Mouse (Mus musculus) ovary, postnatal 14 days (tissue): ENCODE data around the gene Ttc9b.
"Not testable (repeated sequence)": the region's sequence is repeated elsewhere in the genome, so short reads cannot be mapped to it uniquely, and the experiment has no call there.

Experiments used
- DNase-seq: peaks from one replicate; pipeline ENCODE4 v3.0.0; 2022; ENCODE audit warnings: low spot score

Ttc9b gene

GRCm38 (mm10) chr7:27653681-27654437 lies at the start of gene Ttc9b:
Ttc9b (plus strand) TSS chr7:27653915.
- DNase-seq: peak; percentile 42

- DNase-seq: no peak
Measured at GRCm38 (mm10) chr7:27604661-27605348, 48.9 kb upstream of the Ttc9b start.

- DNase-seq: peak; percentile 42
Measured at GRCm38 (mm10) chr7:27605499-27606285, 48.0 kb upstream of the Ttc9b start.

DNA sequence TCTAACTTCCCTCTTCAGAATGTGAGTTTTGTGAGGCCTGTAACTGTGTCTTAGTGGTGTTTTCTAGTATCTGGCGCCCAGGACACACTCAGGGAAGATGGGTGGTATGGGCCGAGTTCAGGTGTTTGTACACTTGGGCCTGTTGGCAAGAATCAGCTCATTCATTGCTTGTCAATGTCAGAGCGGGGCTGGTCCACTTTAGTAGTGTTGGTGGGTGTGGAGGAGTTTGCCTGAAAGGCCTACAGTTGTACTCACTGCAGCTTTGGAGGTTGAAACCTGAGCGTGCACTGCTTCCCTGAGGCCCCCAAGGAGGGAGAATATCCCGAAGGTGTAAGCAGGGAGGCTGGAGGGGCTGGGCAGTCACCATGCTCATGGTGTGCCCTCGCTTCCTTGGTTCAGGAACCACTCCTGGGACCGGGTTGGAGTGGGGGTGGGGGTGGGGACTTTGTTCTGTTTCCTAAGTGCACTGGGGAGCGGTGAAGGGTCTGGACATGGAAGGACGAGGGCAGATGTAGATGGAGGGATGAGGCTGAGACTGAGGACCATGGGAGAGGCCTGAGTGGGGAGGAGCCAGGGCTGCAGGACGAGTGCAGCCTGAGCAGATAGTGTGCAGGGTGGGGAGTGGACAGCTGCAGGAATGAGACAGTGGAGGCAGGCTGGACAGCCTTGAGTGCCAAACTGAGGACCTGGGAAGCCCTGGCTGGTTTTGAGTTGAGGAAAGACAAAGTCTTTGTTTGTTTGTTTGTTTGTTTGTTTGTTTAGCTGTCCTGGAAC lies 47.0 kb upstream of the Ttc9b start:
- no peak for DNase-seq

DNA sequence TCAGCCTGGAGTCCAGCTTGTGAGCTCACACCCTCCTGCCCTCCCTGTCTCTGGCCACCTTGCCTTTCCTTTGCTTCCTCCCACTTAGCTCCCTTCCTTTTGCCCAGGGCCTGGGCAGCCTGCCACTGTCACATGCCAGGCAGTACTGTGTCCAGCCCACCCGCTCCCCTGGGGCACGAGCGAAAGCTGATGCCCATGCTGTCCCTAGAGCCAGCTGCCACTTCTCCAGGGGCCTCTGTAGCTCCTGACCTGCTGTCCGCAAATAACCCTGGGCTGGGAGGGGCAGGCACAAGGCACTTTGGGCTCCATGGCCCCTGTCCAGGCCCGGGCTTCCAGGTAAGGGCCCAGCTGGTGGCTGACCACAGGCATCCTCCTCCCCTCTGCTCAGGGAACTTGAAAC lies 46.1 kb upstream of the Ttc9b start:
- peak; percentile 36 for DNase-seq

DNA sequence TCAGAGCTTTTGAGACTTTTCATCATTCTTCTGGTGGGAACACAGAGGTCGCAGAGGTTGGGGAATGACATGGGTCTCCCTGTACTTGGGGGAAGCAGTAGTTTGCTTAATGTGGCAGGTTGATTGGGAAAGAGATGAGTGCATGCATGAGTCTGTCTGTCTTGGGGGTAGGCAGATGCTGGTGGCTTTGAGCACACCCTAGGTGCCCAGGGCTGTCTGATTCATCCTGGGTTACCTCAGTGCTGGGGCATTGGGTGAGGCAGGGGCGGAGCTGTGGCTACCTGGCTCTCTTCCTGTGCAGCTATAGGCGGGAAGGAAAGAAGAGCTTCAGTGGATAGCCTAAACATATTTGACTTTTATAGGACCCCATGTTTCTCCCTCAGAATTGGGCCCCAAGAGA lies 45.6 kb upstream of the Ttc9b start:
- DNase-seq: no peak

DNA sequence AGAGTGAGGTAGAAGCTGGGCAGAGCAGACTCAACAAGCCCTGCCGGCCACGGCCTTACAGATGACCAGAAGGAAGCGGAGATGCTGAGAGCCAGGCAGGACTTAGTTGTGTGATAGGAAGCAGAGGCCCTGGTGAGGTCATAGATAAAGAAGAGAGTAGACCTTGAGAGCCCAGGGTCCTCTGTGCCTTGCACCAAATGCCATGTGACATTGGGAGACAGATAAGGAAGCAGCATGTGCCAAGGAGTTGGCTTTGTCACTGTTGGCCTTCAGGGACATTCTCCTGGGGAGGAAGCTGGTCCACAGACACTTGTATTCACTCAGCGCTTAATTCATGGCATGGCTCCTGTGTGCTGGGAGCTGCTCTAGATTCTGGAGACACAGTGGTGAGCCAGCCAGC lies 44.4 kb upstream of the Ttc9b start:
- no peak for DNase-seq

DNA sequence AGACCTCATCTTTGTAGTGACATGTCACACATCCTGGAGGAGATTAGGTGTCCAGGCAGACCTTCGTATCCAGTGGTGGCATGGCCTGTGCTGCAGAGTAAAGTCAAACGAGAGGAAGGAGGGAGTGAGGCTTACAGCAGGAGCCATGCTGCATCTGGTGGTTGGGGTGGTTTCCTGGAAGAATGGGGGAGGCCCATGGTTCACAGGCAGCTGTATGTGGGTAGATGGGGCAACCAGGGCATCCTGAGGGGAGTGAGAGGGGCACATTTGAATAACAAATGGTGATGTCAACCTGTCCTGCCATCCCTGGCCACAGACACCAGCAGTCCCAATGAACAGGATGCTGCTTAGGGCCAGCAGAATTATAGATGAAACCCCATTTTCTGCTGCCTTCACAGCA lies 44.0 kb upstream of the Ttc9b start:
- DNase-seq: no peak

DNA sequence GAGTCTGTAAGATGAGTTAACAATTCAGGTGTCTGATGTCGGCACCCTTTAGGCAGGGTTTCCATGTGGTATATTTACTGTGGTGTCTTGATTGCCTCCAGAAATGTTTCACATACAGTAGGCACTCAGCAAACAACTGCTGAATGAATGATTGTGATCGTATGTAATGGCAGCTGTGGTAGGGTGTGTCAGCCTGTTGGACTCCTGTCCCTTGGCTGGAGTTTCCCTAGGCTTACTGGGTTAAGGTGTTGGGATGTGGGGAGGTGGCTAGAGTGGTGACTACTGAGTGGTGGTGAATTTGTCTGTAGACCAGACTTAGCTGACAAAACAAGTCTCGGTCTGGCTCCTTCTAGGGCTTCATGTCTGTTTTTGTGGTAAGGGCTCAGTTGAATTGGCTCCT lies 43.3 kb upstream of the Ttc9b start:
- DNase-seq: no peak

DNA sequence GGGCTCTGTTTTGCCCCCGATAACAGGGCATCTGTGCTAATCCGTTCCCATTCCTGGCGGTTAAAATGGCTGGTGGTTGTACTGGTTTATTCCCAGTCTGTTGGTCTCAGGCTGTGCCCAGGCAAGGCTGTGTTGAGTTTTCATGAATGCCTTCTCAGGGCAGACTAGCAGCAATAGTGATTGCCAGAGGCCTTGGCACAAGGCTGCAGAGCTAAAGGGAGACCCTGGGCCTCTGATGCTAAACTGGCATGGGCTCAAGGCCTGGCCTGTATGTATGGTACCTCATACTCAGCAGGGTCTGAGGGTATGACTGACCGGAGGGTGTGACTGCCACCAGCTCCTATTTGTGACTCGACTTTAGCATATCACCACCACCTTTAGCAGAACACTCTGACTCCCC lies 42.8 kb upstream of the Ttc9b start:
- no peak for DNase-seq

DNA sequence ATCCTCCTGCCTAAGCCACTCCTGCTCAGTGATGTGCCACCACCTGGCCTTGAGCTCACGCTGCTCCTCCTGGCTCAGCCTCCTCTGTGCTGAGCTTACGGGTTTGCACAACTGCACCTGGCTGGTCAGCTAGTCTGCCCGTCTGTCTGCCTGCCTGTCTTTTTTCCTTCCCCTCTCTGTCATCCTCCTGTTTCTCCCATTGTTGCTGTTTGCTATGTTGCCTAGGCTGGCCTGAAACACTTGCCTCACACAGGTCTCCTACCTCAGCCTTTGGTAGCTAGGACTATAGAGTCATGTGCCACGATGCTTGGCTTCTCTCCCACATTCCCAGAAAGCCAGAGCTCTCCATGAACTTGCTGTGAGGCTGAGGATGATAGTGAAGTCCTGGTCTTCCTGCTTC lies 40.8 kb upstream of the Ttc9b start:
- DNase-seq: no peak

DNA sequence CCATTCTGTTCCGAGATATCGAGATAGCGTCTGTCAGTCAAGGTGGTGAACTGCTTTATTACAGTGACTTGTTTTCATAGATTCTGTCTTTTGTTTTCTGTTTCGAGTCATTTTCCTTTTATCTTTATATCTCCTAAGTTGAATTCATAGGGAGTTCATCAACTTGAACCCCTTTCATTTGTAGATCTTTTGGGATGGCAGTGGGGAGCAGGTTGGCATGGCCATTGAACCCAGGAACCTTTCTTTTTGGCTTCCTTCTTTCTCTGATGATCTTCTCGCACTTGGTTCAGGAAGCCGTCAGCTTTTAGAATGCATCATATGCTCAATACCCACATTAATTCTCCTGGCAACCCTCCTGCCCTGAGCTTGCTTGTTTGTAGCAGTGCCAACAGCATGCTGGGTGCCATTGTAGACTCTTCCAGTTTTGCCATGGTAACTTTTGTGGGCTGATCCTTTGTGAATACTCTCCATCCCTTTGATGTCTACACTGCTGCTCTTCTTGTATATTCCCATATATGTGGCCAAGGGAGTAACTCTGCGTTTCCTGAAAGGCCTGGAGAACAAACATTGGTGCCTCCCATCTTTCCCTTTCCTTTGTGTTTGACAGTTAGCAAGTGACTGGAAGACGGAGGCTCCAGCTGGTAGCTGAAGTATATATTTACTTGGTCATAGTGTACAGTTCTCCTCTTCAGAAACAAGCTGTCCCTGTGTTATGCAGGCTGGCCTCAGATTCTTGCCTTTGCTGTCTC lies 39.8 kb upstream of the Ttc9b start:
- DNase-seq: no peak

GRCm38 (mm10) chr7:27621028-27621427 lies 32.7 kb upstream of the Ttc9b start:
- no peak for DNase-seq

GRCm38 (mm10) chr7:27622234-27622633 lies 31.5 kb upstream of the Ttc9b start:
- no peak for DNase-seq

- DNase-seq: no peak
Measured at GRCm38 (mm10) chr7:27624967-27625366, 28.7 kb upstream of the Ttc9b start.

- DNase-seq: no peak
Measured at GRCm38 (mm10) chr7:27627707-27628106, 26.0 kb upstream of the Ttc9b start.

DNA sequence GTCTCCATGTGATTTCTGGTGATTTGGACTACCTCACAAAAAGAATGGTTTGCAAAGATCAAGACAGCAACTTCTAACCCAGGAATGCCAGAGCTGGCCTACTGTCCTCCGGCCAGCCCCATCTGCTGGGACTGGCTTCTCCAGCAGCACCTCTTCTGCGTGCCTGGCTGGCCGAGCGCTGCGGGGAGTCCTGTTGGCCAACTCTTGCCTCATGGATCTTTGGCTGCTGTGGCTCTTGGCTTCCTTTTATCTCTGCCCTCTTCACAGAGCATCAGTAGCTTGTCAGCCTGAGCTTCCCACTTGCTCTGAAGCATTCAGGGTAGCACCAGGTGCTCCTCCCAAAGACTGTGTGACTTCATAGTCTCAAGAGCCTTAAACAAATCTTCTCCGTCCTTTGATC lies 25.5 kb upstream of the Ttc9b start:
- no peak for DNase-seq

DNA sequence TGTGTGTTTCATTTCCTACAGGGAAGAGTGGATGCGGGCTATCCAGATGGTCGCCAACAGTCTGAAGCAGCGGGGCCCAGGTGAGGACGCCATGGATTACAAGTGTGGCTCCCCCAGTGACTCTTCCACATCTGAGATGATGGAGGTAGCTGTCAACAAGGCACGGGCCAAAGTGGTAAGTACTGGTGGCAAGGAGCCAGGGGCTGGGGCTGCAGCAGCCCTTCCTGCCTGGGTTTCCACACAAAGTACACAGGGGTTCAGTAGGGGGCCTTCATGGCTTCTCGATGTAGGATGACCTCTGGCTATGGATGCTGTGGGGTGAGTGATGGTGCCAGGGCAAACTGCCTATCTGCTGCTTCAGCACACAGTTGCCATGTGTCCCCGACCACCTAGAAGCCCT lies 24.9 kb upstream of the Ttc9b start:
- DNase-seq: not testable (repeated sequence)

DNA sequence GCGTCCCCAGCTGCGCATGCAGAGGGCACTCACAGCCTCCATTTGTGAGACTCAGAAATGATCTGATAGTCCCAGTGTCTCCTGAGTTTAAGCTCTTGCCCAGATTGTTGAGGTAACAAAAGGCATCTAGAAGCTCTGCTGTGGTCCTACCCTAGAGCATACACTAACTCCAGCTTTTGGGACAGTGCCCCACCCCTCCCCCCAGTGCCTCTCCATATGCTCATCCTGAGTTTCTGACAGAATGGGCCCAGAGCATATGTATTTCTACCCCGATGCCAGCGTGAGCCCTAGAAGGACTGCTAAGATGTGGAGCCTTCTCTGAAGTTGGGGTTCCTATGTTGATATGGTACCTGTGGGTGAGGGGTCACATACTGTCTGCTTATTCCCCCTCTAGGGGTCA lies 22.3 kb upstream of the Ttc9b start:
- no peak for DNase-seq

DNA sequence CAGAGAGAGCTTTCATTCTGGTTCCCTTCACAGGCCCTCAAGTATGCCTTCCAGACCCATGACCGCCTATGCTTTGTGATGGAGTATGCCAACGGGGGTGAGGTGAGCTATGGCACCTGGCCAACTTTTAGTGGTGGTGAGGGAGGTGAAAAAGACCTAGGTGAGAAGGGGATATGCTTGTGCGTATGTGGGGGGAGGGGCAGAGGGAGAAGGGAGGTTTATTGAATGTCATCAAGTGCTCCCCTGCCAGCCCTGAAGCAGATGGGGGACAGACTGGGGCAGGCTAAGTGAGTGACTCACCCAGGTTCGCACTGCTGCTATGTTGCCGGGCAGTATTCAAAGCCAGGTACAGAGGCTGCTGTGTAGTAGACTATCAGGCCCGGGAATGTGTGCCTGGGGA lies 20.5 kb upstream of the Ttc9b start:
- DNase-seq: no peak

GRCm38 (mm10) chr7:27634691-27635090 lies 19.0 kb upstream of the Ttc9b start:
- no peak for DNase-seq
